ENCODE assay signal across 9 mouse cellular contexts in genomic region chr15:57644331-57644953, GRCm38 (mm10).
DNase-seq lines count a peak whose midpoint lies in the region; ATAC-seq and TF ChIP-seq lines count a peak whose summit lies in the region.
"Had no signal": no experiment of that assay in that cellular context is flagged by ENCODE, and none has a peak within 500 bp of the region (broad histone marks: within the 10 kb centered on the region; RNA-seq: fewer than 3 reads in every experiment).

No protein-coding gene starts in this region.

- H3K27ac ChIP-seq in liver, adult 2 months (replicated peaks; ENCODE audit: insufficient read depth, low read depth, low read length), result no peak overlapping the region
- no peak overlapping the region for H3K27ac ChIP-seq in liver, embryonic 11.5 days (ENCODE audit: low read depth, low read length)
- H3K27ac ChIP-seq in hindbrain, postnatal 0 days, result no peak overlapping the region
- H3K27ac ChIP-seq: neural tube, embryonic 13.5 days had no signal

- H3K36me3 ChIP-seq in liver, adult 2 months (ENCODE audit: control insufficient read depth, insufficient read depth, low read length), result no peaks in the 10 kb centered on the region
- no peaks in the 10 kb centered on the region for H3K36me3 ChIP-seq in liver, embryonic 11.5 days (ENCODE audit: control insufficient read depth, insufficient read depth, low read length)
- no peaks in the 10 kb centered on the region for H3K36me3 ChIP-seq in hindbrain, postnatal 0 days (ENCODE audit: insufficient read depth, low read length)
- H3K36me3 ChIP-seq: neural tube, embryonic 13.5 days had no signal

- ATAC-seq in liver, embryonic 11.5 days (replicated peaks; ENCODE audit: low FRiP score), result no peak
- ATAC-seq in hindbrain, postnatal 0 days, result no peak

- no peak overlapping the region for H3K9ac ChIP-seq in liver, adult 2 months (ENCODE audit: low read depth, low read length)
- no peak overlapping the region for H3K9ac ChIP-seq in liver, embryonic 11.5 days (ENCODE audit: low read depth, low read length)
- no peak overlapping the region for H3K9ac ChIP-seq in hindbrain, postnatal 0 days (replicated peaks; ENCODE audit: low read length)
- H3K9ac ChIP-seq: neural tube, embryonic 13.5 days had no signal

- no peak for TF ChIP-seq POLR2A in liver, adult 2 months (IDR thresholded peaks at IDR 0.05; ENCODE audit: extremely low read depth, insufficient read depth, low read length)

- H3K4me3 ChIP-seq in liver, adult 2 months (ENCODE audit: insufficient read depth, low read depth, low read length), result no peak overlapping the region
- no peak overlapping the region for H3K4me3 ChIP-seq in liver, embryonic 11.5 days (ENCODE audit: low read depth, low read length)
- H3K4me3 ChIP-seq in hindbrain, postnatal 0 days (ENCODE audit: low read length), result no peak overlapping the region
- H3K4me3 ChIP-seq: neural tube, embryonic 13.5 days had no signal

- TF ChIP-seq CTCF in liver, adult 2 months (IDR thresholded peaks at IDR 0.05; ENCODE audit: low read depth, low read length), result peak; percentile 44
- TF ChIP-seq CTCF in hindbrain, postnatal 0 days (IDR thresholded peaks at IDR 0.05; ENCODE audit: low read depth), result peak; percentile 63

- H3K79me2 ChIP-seq in liver, adult 2 months (ENCODE audit: control insufficient read depth, insufficient read depth, low read length), result no peaks in the 10 kb centered on the region

- 53% methylated on average over 11 of the region's 11 CpGs for WGBS in liver, adult 2 months
- 58% methylated on average over 11 of the region's 11 CpGs for WGBS in liver, embryonic 11.5 days
- WGBS in hindbrain, postnatal 0 days, result 60% methylated on average over 11 of the region's 11 CpGs

- peak; percentile 37 for DNase-seq in liver, adult 2 months (ENCODE audit: extremely low read depth, low read depth, low spot score)
- DNase-seq in liver, embryonic 11.5 days (ENCODE audit: low spot score), result no peak
- DNase-seq in MN1 (ENCODE audit: low spot score), result peak; percentile 43
- DNase-seq in embryo, embryonic 10 days (ENCODE audit: low spot score), result peak; percentile 66
- DNase-seq in hindbrain, postnatal 0 days (ENCODE audit: low spot score), result peak; percentile 27
- DNase-seq in lung, postnatal 25 days (ENCODE audit: low spot score), result peak; percentile 38
- DNase-seq in thymus, postnatal 36 days, result peak; percentile 30 to 31
- no peak for DNase-seq in cerebellum, adult 11-12 months

- no peaks in the 10 kb centered on the region for H3K9me3 ChIP-seq in liver, embryonic 11.5 days (ENCODE audit: control insufficient read depth, low read length)
- H3K9me3 ChIP-seq in hindbrain, postnatal 0 days (ENCODE audit: low read length), result no peaks in the 10 kb centered on the region
- H3K9me3 ChIP-seq: neural tube, embryonic 13.5 days had no signal

- no peaks in the 10 kb centered on the region for H3K27me3 ChIP-seq in liver, adult 2 months (ENCODE audit: control insufficient read depth, insufficient read depth, low read length)
- H3K27me3 ChIP-seq in liver, embryonic 11.5 days (replicated peaks; ENCODE audit: control insufficient read depth, insufficient read depth, low read length), result no peaks in the 10 kb centered on the region
- no peaks in the 10 kb centered on the region for H3K27me3 ChIP-seq in hindbrain, postnatal 0 days (ENCODE audit: insufficient read depth, low read length)
- H3K27me3 ChIP-seq: neural tube, embryonic 13.5 days had no signal

- H3K4me1 ChIP-seq in liver, adult 2 months (ENCODE audit: control insufficient read depth, insufficient read depth, low read length), result no peaks in the 10 kb centered on the region
- H3K4me1 ChIP-seq in liver, embryonic 11.5 days (replicated peaks; ENCODE audit: control insufficient read depth, insufficient read depth, low read length), result no peaks in the 10 kb centered on the region
- H3K4me1 ChIP-seq in hindbrain, postnatal 0 days (ENCODE audit: insufficient read depth, low read length), result no peaks in the 10 kb centered on the region
- H3K4me1 ChIP-seq: neural tube, embryonic 13.5 days had no signal

- no peak overlapping the region for H3K4me2 ChIP-seq in liver, embryonic 11.5 days
- no peak overlapping the region for H3K4me2 ChIP-seq in hindbrain, postnatal 0 days (ENCODE audit: low read depth, low read length)
- H3K4me2 ChIP-seq: neural tube, embryonic 13.5 days had no signal

Comparison
In these comparisons a context has a peak if more than half of its experiments do, and no peak if none do; other contexts are left out.
1. DNase-seq: peak in liver, adult 2 months (single experiment), MN1 (single experiment), embryo, embryonic 10 days (single experiment), hindbrain, postnatal 0 days (single experiment), lung, postnatal 25 days (single experiment) and thymus, postnatal 36 days (2 of 2); none in liver, embryonic 11.5 days (single experiment) and cerebellum, adult 11-12 months (single experiment).